Mouse (Mus musculus) spleen, adult 2 months (tissue): ENCODE data around the gene Dgcr2.

ENCODE experiments used
- CTCF ChIP-seq: fragments of 200-500 bp; IDR thresholded peaks from 2 replicates; pipeline ENCODE4 v1.5.1; 2011; ENCODE audit warnings: mild to moderate bottlenecking, inconsistent platforms; ENCODE audit not compliant: insufficient read depth, insufficient read length, insufficient replicate concordance; ENCODE audit errors: extremely low read depth
- POLR2A ChIP-seq: fragments of 200-500 bp; IDR thresholded peaks from 2 replicates; pipeline ENCODE4 v1.6.1; 2011; ENCODE audit warnings: low read depth, low read length, inconsistent platforms

GRCm38 (mm10) chr16:17816528-17816927, 81.8 kb downstream of the Dgcr2 start:
- TF ChIP-seq CTCF (no peak), POLR2A (no peak)
